Mouse (Mus musculus) inflammation-experienced regulatory T-cells, adult 6 months (primary cell): ENCODE data around the gene Mad2l2. TPM values are rescaled to one million over a fixed set of nuclear protein-coding genes. Genes with fewer than 3 reads are reported as not detected.
A peak's percentile ranks its signal among the peaks of the same experiment; 100 is the strongest.

Experiments
- ATAC-seq: one replicate; pipeline ENCODE4 v1.8.0; 2017
- polyA plus RNA-seq, 3 experiments: library from polyadenylated mRNA; unstranded; fragments of 100-300 nt; shearing (Covaris generic); gene quantifications; one replicate each; pipeline ENCODE4 v1.2.1; 2017

Gene Mad2l2
- polyA plus RNA-seq, 3 experiments from 2014 or later, result 36.3 to 49.1 (median 39.6) TPM

GRCm38 (mm10) chr4:148143721-148144120 lies 13.5 kb downstream of the Mad2l2 start:
- no peak for ATAC-seq

GRCm38 (mm10) chr4:148147714-148148113 lies 17.5 kb downstream of the Mad2l2 start:
- ATAC-seq, result no peak

- ATAC-seq, result no peak
Observed at GRCm38 (mm10) chr4:148149540-148149939, 19.4 kb downstream of the Mad2l2 start.

GRCm38 (mm10) chr4:148150242-148150641 lies 20.1 kb downstream of the Mad2l2 start:
- ATAC-seq, result no peak

- ATAC-seq, result peak; percentile 5
Observed at GRCm38 (mm10) chr4:148150953-148151266, 20.7 kb downstream of the Mad2l2 start.

- peak; percentile 92 for ATAC-seq
Observed at GRCm38 (mm10) chr4:148151267-148152168, 21.3 kb downstream of the Mad2l2 start, which contains the start of gene Fbxo6. Fbxo6 (minus strand) TSS chr4:148152140.

- no peak for ATAC-seq
Observed at GRCm38 (mm10) chr4:148152547-148152946, 22.4 kb downstream of the Mad2l2 start.

- no peak for ATAC-seq
Observed at GRCm38 (mm10) chr4:148154006-148154405, 23.8 kb downstream of the Mad2l2 start.

GRCm38 (mm10) chr4:148154982-148155381 lies 24.8 kb downstream of the Mad2l2 start:
- no peak for ATAC-seq

GRCm38 (mm10) chr4:148158436-148159348 lies 28.5 kb downstream of the Mad2l2 start:
- no peak for ATAC-seq

- ATAC-seq, result peak; percentile 75
Observed at GRCm38 (mm10) chr4:148159544-148160435, 29.6 kb downstream of the Mad2l2 start.

- peak; percentile 3 for ATAC-seq
Observed at GRCm38 (mm10) chr4:148160436-148161390, 30.5 kb downstream of the Mad2l2 start, which contains the start of the genes Fbxo44 and Fbxo2. Fbxo44 (minus strand) TSS chr4:148160482. Fbxo2 (plus strand) TSS chr4:148160621.

- ATAC-seq, result peak; percentile 44
Observed at GRCm38 (mm10) chr4:148164002-148164439, 33.8 kb downstream of the Mad2l2 start.

GRCm38 (mm10) chr4:148164461-148164860 lies 34.3 kb downstream of the Mad2l2 start:
- no peak for ATAC-seq

- no peak for ATAC-seq
Observed at GRCm38 (mm10) chr4:148165551-148165950, 35.4 kb downstream of the Mad2l2 start.

GRCm38 (mm10) chr4:148166431-148166830 lies 36.2 kb downstream of the Mad2l2 start:
- no peak for ATAC-seq

- no peak for ATAC-seq
Observed at GRCm38 (mm10) chr4:148166986-148167385, 36.8 kb downstream of the Mad2l2 start.

- peak; percentile 49 for ATAC-seq
Observed at GRCm38 (mm10) chr4:148168287-148168686, 38.1 kb downstream of the Mad2l2 start.

GRCm38 (mm10) chr4:148169586-148169985 lies 39.4 kb downstream of the Mad2l2 start:
- ATAC-seq, result no peak

- peak; percentile 49 for ATAC-seq
Observed at GRCm38 (mm10) chr4:148170842-148171241, 40.7 kb downstream of the Mad2l2 start.

- ATAC-seq, result no peak
Observed at GRCm38 (mm10) chr4:148171261-148171660, 41.1 kb downstream of the Mad2l2 start.
